Mouse (Mus musculus) adrenal gland, adult (tissue): ENCODE data around the gene Htra3.
A peak's percentile ranks its signal among the peaks of the same experiment; 100 is the strongest.

Source experiments
- DNase-seq, 2 experiments: peaks; one replicate each; pipeline ENCODE4 v3.0.0; 2022 to 2023; ENCODE audit warnings: low spot score in 1 of 2; ENCODE audit not compliant: inconsistent age in 2 of 2

Htra3 gene

GRCm38 (mm10) chr5:35623831-35624230 is 55.8 kb downstream of the Htra3 start:
- no peak for DNase-seq

DNA sequence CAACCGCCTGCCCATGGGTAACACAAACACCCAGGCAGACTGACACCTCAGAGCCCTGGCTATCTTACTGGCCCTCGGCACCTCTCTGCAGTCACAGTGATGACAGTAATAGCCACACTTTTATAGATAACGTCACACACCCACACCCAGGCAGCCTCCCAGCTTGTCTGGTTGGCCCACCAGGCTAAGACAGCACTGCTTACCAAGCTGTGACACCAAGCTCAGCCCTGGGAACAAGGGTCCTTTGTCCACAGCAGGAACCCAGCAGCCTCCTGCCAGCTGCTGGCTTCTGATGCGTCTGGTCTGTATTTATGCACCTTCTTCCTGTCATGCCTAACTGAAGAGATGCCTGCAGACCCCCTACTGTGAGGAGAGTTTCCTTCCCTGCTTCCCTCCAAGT is 58.5 kb downstream of the Htra3 start:
- DNase-seq = no peak

DNA sequence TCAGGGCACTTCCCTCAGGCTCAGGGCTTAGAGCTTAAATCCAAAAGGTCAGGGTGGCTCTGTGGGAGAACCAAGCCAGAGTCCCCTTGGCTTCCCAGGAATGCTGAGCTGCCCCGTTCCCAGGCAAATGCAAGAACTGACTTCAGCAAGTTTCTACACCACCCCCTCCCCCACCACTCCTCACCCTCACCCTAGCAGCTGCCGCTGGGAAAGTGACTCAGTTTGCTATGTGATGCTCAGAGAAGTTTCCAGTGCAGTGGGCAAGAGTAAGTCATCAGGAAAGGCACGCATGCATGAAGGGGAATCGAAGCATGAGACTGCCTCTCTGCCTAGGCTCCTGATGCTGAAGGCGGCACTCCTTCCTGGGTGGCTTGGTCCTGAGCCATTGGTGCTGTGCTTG is 62.6 kb downstream of the Htra3 start:
- DNase-seq = no peak

DNA sequence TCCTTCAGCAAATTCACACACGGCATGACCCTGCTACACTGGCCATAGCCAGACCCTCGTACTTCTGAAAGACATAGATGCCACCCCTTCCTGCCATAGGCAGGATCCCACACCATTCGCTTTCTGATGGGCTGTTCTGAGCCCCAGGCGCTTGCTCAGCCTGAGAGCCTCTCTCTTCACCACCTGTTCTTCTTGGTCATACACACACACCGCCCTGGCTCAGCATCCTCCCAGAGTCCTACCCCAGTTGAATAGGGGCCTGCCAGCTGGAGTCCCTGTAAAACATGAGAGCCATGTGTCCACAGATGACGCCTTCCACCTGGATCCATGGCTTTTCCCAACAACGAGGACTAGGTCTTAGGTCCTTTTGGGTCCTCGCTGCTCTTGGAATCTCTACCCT is 66.9 kb downstream of the Htra3 start:
- DNase-seq = no peak

- DNase-seq = no peak
Observed at GRCm38 (mm10) chr5:35611900-35612299, 67.7 kb downstream of the Htra3 start.

- no peak for DNase-seq
Observed at GRCm38 (mm10) chr5:35611170-35611569, 68.4 kb downstream of the Htra3 start.

DNA sequence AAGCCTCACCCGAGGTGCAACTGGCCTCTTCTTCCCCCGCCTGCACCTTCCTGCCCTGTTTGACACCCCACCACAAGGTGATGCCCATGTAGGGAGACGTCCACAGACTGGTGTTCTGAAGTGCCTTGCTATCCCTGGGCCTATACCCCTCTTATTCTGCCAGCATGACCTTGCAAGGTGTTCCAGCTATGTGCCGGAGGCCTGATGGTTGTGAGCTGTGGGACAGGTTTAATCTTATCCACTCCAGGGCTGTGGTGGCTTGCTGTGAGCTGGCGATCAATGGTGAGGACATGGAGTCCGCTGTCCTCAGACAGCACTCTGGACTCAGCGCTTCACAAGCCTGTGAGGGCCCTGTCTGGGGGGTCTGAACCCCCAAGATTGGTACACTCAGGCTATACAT is 69.2 kb downstream of the Htra3 start:
- no peak for DNase-seq

- DNase-seq = no peak
Observed at GRCm38 (mm10) chr5:35609971-35610370, 69.6 kb downstream of the Htra3 start.

- peak in 1 of 2 experiments; percentile 56 for DNase-seq
Observed at GRCm38 (mm10) chr5:35609381-35609780, 70.2 kb downstream of the Htra3 start.

DNA sequence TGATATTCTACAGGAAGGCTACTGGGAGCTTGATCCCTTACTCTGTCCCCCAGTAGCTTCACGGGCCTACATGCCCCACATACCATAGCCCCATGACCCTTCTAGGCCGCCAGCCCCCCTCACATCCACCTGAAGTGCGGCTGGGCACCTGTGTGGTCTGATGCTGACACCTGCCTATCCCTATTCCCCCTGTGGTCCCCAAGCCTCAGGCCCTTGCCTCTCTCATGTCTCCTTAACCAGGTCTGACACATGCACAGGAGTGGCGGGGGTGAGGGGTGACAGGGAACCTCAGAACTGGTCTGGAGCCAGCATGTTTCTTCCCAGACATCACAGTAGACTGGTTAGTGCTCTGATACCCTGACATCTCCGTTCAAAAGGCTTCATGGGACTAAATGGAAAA is 71.0 kb downstream of the Htra3 start:
- DNase-seq = no peak

DNA sequence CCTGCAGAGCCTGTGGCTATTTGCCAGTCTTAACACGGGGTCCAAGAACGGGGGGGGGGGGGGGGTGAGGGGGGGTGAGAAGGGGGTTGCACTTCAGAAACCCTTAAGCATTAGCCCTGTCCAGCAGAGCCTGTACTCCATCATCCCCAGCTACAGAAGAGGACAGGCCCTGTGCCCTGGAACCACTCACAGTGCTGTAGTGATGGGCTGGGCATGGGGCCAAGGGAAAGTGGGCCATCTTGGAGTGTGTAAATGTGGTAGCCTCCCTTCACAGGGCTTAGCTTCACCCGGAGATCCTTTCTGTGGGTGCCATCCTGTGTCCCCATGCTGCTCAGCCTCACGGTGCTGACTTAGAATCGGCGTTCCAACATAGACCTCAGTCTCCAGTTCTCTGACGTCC is 71.8 kb downstream of the Htra3 start:
- no peak for DNase-seq

DNA sequence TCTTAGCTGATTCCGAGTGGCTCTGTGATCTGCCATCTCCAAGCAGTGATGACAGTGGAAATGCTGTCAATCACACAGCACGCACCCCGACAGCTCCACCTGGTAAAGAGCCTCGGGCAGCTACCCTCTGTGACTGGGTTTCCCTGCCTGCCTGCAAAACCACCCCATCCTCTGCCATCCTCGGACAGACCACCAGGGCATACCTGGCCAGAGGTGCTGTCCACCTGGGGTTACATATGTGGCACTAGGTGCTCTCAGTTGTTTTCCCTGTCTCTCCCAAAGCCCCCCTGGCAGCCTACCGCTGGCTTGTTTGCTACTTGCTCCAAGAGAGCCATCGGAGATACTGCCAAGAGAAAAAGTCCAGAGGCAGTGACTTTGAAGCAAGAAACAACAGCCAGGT is 72.8 kb downstream of the Htra3 start:
- no peak for DNase-seq

DNA sequence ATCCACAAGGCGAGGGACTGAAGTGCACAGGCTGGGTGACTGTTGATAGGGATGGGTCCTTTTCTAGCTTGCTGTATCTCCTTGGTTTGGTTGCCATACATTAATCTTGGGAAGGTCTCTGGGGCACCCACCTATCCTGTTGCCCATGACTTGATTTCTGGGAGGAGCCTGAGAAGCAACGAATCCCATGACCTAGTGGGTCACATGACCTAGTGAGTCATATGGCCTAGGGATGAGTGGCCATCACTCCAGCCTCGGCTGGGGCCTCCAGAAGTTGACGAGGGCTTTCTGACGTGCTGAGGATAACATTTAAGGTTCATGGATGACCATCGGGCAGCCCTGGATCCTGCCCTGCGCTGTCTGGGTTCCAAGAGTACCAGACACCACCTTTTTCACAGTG is 74.2 kb downstream of the Htra3 start:
- DNase-seq = no peak
